Mouse (Mus musculus): ENCODE data around the gene Abca7.
"Not testable (repeated sequence)": the region's sequence is repeated elsewhere in the genome, so short reads cannot be mapped to it uniquely, and the experiment has no call there.

The Abca7 gene

GRCm38 (mm10) chr10:80045766-80046165, 49.5 kb downstream of the Abca7 start:
- DNase-seq (ENCODE audit: low read depth, low spot score) = no peak

GRCm38 (mm10) chr10:80047041-80047565, 50.8 kb downstream of the Abca7 start, which contains the start of gene Gpx4:
Gpx4 (plus strand) TSS chr10:80047166.
- no peak for DNase-seq (ENCODE audit: low read depth, low spot score)

- DNase-seq (ENCODE audit: low read depth, low spot score) = no peak
Observed at GRCm38 (mm10) chr10:80048396-80048795, 52.1 kb downstream of the Abca7 start.

DNA sequence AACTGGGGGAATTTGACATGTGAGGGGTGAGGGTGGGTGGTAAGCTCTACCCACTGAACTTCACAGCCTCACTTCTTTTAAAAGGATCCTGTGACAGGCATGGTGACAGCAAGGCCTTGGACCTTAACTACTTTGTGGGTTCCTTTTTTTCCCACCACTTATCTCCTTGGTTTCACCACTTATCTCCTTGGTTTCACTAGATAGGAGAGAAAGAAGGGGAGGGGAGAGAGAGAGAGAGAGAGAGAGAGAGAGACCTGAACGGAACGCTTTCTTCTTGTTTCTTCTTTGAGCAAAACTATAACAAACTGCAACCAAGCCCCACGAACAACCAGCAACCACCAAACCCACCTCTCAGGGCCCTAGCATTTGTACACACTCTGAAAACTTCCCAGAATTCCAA, 52.5 kb downstream of the Abca7 start:
- DNase-seq (ENCODE audit: low read depth, low spot score) = no peak

GRCm38 (mm10) chr10:80050244-80050643, 54.0 kb downstream of the Abca7 start:
- DNase-seq (ENCODE audit: low read depth, low spot score) = no peak

GRCm38 (mm10) chr10:80050885-80051617, 54.8 kb downstream of the Abca7 start:
- DNase-seq (ENCODE audit: low read depth, low spot score) = no peak

GRCm38 (mm10) chr10:80051618-80052373, 55.5 kb downstream of the Abca7 start:
- DNase-seq (ENCODE audit: low read depth, low spot score) = no peak

GRCm38 (mm10) chr10:80052374-80052764, 56.1 kb downstream of the Abca7 start:
- no peak for DNase-seq (ENCODE audit: low read depth, low spot score)

DNA sequence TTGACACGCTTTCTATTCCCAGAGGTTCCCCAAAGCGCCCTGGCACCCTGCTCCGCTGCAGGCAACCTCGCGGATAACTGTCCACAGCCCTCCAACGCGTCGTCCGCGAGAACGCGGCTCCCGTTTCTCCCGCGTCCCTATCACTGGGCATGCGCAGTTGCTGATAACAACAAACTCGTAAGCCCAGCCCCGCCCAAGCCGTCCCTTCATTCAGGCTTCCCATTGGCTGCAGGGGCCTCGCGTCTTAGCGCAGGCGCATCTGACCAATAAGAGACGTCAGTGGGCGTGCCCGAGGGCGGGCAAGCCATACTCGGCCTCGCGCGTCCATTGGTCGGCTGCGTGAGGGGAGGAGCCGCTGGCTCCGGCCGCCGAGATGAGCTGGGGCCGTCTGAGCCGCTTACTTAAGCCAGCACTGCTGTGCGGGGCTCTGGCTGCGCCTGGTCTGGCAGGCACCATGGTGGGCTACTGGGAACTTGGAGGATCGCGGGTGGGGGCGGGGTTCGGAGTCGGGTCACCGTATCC, 57.0 kb downstream of the Abca7 start:
- peak; percentile 100 for DNase-seq (ENCODE audit: low read depth, low spot score)

DNA sequence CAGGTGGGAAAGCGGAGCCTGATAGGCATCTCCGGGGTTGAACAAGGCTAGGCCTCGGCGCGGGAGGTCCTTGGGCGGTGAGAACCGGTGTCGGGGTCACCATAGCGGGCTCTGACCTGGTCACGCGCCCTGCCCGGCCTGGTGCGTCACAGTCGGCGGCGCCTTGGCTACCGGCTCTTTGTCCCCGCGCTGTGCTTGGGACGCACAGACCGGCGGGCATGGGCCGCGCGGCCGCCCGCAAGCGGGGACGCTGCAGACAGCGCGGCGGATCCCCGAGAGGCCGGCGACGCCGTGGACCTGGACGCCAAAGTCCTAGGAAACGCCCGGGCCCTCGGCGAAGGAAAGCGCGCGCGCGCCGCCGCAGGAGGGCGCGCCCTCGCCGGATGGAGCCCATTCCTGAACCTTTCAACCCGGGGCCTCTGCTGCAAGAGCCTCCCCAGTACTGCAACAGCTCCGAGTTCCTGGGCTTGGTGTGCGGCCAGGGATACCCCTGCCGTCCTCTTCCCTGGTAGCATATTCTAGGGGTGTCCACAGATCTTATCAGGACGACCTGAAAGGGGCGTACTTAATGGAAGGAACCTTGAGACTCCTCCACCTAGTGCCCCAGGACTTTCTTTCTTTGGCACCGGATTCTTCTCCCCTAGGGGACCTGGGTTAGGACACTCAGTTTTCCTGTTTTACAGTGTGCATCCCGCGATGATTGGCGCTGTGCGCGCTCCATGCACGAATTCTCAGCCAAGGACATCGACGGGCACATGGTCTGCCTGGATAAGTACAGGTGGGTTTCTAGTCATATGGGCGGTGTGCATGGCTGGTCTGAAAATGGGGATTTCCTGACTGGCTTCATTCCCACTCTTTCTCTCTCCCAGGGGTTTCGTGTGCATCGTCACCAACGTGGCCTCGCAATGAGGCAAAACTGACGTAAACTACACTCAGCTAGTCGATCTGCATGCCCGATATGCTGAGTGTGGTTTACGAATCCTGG, 57.8 kb downstream of the Abca7 start:
- peak; percentile 52 for DNase-seq (ENCODE audit: low read depth, low spot score)

- not testable (repeated sequence) for DNase-seq (ENCODE audit: low read depth, low spot score)
Observed at GRCm38 (mm10) chr10:80054911-80055310, 58.6 kb downstream of the Abca7 start.

DNA sequence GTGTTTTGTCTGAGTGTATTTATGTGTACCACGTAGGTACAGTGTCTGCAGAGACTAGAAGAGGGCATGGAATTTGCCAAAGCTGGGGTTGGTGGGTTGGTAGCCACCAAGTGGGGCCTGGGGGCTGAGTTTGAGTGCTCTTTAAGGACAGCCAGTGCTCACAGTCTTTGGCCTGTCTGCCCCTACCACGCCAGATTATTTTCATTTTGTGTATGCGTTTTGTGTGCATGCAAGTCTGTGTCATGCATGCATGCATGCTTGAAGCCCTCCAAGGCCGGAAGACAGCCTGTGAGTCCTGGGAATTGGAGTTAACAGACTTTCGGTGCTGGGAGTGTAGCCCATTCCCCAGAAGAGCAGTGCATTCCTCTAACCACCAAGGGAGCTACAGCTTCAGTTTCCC, 59.1 kb downstream of the Abca7 start:
- DNase-seq (ENCODE audit: low read depth, low spot score) = no peak

- DNase-seq (ENCODE audit: low read depth, low spot score) = no peak
Observed at GRCm38 (mm10) chr10:80055891-80056290, 59.6 kb downstream of the Abca7 start.

DNA sequence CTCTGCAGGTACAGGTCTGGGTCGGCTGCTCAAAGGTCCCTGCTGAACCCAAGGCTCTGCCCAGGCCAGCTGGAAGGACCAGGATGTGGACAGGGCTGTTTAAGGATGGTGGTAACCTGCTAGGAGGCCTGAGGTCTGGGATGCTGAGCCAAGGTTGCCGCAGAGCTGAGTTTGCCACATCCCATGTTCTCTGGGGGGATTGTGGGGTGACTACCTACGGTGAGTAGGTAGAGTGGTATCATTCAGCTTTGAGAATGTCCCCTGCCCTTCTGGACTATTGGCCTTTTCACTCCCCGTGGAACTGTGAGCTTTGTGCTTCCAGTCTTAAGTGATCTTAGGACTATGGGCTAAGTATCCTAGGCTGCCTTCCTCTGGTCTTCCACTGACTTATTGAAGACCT, 60.2 kb downstream of the Abca7 start:
- no peak for DNase-seq (ENCODE audit: low read depth, low spot score)

DNA sequence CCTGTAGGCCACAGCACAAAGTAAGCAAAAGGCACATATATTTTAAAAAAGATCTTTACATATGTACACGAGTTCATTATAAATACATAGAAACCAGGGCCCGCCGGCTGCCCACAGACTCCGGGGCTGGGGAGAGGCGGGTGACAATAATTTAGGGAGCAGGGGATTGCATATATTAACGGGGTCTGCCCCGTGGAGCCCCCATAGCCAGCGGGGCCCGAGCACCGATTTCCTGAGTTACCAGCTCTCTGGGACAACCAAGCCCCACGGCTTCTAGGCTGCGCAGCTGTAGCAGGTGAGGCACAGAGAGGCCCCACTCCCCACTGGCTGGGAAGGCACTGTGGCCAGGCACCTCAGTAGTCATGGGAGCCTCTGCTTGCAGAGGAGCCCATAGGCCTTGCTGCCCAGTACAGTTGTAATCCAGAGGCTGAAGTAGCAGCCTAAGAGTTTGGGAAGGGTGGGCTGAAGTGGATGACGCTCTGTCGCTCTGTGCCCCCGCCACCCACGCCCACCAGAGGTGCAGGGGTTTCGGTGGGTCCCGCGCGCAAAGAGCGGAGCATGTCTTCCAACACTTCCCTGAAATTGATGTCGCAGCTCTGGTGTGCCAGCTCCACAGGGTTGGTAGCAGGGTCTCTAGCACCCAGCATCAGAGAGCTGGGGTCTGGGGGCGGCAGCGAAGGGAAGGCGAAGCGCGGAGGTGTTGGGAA, 60.8 kb downstream of the Abca7 start:
- no peak for DNase-seq (ENCODE audit: low read depth, low spot score)

- DNase-seq (ENCODE audit: low read depth, low spot score) = no peak
Observed at GRCm38 (mm10) chr10:80057683-80058326, 61.5 kb downstream of the Abca7 start.

DNA sequence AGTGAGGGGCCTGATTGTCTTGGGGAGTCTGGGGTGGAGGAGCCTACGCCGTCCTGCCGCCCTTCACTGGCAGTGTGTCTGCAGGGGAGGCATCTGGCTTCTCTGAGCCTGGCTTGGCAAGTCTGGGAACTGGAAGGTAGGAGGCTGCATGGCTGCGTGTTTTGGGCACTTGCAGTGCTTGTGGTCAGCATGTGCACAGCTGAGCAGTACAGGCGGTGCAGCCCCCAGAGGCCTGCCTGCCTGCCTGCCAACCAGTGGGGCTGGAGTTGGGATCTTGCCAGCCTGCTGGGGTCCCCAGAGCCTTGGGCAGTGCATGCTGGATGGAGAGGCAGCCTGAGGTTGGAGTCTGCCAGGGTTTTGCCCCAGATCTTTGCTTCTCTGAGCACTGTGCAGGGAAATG, 66.8 kb downstream of the Abca7 start:
- DNase-seq (ENCODE audit: low read depth, low spot score) = no peak

DNA sequence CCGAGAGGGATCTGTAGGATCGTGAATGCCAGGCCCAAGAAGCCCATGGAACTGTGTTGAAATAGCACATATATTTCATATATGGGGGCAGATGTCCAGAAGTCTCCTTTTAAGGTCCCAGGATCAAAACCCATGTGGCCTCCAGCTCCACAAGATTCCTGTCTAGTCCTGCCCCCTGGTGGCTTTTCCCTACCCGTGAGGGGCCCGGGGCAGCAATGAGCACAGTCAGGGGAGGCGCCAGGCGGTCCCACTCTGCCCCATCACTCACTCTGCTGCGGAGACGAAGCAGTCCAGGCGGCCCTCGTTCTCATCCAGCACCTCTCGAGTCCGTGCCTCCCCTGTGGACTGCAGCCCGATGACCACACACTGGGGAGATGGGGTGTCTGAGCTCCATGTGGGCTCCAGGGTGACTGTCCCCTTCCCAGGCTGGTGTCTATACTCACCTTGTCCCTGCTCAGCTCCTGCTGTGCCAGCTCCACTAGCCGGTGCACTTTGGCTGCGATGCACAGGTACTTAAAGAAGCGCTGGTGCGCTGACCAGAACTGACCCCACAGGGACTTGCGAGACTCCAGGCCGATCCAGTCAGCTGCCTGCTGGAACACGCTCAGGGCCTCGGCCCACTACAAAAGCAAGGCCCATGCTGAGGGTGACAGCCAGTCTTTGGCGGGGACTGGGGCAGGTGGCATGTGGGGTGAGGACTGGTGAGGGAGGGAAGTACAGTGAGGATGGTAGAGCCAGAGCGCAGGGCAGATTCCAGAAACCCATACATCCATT, 67.8 kb downstream of the Abca7 start:
- DNase-seq (ENCODE audit: low read depth, low spot score) = no peak
